Mouse (Mus musculus): ENCODE measurements around the gene Zfp988. TPM values are rescaled to one million over a fixed set of nuclear protein-coding genes. Genes with fewer than 3 reads are reported as not detected.
"Not testable (repeated sequence)": the region's sequence is repeated elsewhere in the genome, so short reads cannot be mapped to it uniquely, and the experiment has no call there.

The Zfp988 gene
- polyA plus RNA-seq (2015; fragmentation: Nextera tagmentation; extraction: Ambion mirVana), result not detected in 2 replicates

DNA sequence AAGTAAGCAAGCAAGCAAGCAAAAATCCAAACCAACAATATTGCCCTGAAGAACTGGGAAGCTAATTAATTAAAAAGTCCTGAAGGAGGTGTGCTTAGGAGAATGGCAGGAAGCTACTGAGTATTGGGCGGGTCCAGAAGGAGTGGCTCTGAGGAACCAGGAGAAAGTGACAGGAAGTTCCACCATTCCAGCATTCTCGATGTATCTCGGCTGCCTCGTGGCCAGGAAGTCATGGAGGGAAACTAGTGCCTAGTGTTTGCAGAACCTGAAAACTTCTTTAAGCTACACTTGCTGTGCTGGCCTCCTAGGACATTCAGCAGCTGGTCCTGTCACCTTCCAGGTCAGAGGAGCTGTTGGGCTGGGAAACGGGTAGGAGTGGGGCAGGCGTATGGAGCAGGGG, at the start of gene Zfp988:
Gene Zfp988 (plus strand): TSS at position 239 of the 400 bp plus-strand sequence.
- ATAC-seq (ENCODE audit: insufficient number of reproducible peaks, insufficient read depth, low FRiP score, low TSS enrichment, low read depth); H3K27me3 ChIP-seq; H3K27ac ChIP-seq; H3K4me2 ChIP-seq; H3K4me3 ChIP-seq; H3K36me3 ChIP-seq; H3K9me3 ChIP-seq; H3K4me1 ChIP-seq; H3K9ac ChIP-seq: not testable (repeated sequence)
- WGBS, result 86% methylated on average over 6 of the region's 6 CpGs

DNA sequence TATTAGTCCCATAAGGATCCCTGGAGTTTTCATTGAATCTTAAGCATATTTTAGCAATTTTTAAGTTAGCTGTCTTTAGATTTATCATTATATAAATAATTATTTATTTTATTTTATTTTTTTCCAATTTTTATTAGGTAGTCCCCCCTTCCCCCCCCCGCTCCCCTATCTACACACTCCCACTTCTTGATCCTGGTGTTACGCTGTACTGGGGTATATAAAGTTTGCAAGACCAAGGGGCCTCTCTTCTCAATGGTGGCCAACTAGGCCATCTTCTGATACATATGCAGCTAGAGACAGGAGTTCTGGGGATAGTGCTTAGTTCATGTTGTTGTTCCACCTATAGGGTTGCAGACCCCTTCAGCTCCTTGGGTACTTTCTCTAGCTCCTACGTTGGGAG, 42.8 kb upstream of the Zfp988 start:
- WGBS, result 81% methylated on average over 2 of the region's 3 CpGs
- not testable (repeated sequence) for H3K4me2 ChIP-seq, H3K27me3 ChIP-seq, H3K9ac ChIP-seq, H3K36me3 ChIP-seq, H3K27ac ChIP-seq, H3K4me3 ChIP-seq, H3K4me1 ChIP-seq
- H3K9me3 ChIP-seq, result peaks cover 20% of the 10 kb centered on the region
- peak; percentile 64; the same call in 1 of the 2 replicates for ATAC-seq (ENCODE audit: insufficient number of reproducible peaks, insufficient read depth, low FRiP score, low TSS enrichment, low read depth)

DNA sequence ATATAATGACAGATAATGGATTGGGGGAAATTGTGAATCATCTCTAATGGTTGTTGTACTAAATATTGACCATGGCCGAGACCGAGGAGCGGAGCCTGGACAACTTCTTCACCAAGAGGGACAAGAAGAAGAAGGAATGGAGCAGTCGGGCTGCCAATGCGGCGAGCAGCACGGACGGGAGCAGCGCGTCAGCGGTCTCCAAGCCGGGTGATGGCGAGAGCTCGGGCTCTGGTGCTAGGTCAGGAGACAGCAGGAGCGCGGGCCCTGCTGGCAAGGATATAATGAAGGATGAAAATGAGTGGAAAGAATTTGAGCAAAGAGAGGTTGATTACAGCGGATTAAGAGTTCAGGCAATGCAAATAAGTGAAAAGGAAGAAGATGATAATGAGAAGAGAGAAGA, 38.2 kb upstream of the Zfp988 start:
- H3K9me3 ChIP-seq, result peaks cover 24% of the 10 kb centered on the region
- not testable (repeated sequence) for H3K27ac ChIP-seq; H3K4me1 ChIP-seq; ATAC-seq (ENCODE audit: insufficient number of reproducible peaks, insufficient read depth, low FRiP score, low TSS enrichment, low read depth); H3K27me3 ChIP-seq; H3K4me3 ChIP-seq; H3K9ac ChIP-seq; H3K36me3 ChIP-seq; H3K4me2 ChIP-seq
- 90% methylated on average over 17 of the region's 17 CpGs for WGBS

DNA sequence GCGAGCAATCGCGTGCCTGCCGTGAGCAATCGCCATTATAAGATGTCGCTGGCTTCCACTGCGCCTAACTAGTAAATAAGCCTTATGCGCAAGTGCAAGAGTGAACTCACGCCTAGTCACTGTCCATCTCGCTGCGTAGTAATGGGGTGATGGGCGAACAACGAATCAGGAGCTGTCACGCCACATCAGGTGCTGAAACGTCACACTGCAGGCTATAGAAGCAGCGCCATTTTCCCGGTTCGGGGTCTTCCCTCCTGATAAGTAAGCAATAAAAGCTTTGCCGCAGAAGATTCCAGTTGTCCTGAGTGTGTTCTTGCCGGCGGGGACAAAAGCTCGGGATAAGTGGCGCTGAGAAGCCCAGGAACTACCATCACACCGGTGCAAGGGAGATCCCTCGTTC, 36.7 kb upstream of the Zfp988 start:
- not testable (repeated sequence) for H3K4me3 ChIP-seq; ATAC-seq (ENCODE audit: insufficient number of reproducible peaks, insufficient read depth, low FRiP score, low TSS enrichment, low read depth); H3K36me3 ChIP-seq; H3K9ac ChIP-seq; H3K27ac ChIP-seq; H3K27me3 ChIP-seq; H3K4me2 ChIP-seq; H3K4me1 ChIP-seq
- 86% methylated on average over 25 of the region's 25 CpGs for WGBS
- peaks cover 24% of the 10 kb centered on the region for H3K9me3 ChIP-seq

DNA sequence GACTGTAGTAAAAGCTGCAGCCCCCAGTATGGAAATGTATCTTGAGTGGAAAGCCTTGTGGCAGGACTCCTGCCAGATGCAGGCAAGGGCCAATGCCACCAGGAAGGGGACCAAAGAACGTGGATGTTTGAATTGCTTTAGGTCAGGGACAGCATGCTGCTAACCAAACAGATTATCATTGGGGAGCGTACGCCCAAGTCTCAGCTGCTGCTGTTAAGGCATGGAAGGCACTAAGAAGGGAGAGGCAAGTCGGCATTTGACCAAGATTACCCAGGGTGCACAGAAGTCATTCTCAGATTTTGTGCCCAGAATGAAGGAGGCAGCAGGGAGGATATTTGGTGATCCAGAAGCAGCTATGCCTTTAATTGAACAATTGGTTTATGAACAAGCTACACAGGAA, 35.4 kb upstream of the Zfp988 start:
- H3K9ac ChIP-seq; H3K4me2 ChIP-seq; H3K27me3 ChIP-seq; H3K36me3 ChIP-seq; H3K4me3 ChIP-seq; H3K27ac ChIP-seq; H3K4me1 ChIP-seq; ATAC-seq (ENCODE audit: insufficient number of reproducible peaks, insufficient read depth, low FRiP score, low TSS enrichment, low read depth): not testable (repeated sequence)
- WGBS, result 81% methylated on average over 4 of the region's 4 CpGs
- peaks cover 26% of the 10 kb centered on the region for H3K9me3 ChIP-seq

DNA sequence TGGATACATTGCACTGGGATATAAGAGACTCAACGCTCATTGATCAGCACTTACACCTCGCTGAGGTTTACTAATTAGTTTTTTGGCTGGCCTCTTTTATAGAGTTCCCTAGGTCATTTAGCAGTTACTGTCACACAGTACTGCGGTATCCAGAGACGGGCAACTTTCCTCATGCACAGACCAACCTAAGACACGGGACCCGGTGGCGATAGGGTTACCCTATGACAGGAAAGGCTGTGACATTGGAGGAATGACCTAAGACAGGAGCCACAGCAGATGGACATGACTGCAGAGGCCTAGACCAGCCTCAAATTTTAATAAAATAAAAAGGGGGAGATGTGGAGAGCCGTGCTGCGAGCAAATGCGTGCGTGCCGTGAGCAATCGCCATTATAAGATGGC, 33.9 kb upstream of the Zfp988 start:
- 88% methylated on average over 13 of the region's 13 CpGs for WGBS
- H3K4me2 ChIP-seq; H3K27ac ChIP-seq; H3K36me3 ChIP-seq; H3K4me3 ChIP-seq; H3K9ac ChIP-seq; ATAC-seq (ENCODE audit: insufficient number of reproducible peaks, insufficient read depth, low FRiP score, low TSS enrichment, low read depth); H3K27me3 ChIP-seq; H3K4me1 ChIP-seq: not testable (repeated sequence)
- H3K9me3 ChIP-seq, result peaks cover 35% of the 10 kb centered on the region

DNA sequence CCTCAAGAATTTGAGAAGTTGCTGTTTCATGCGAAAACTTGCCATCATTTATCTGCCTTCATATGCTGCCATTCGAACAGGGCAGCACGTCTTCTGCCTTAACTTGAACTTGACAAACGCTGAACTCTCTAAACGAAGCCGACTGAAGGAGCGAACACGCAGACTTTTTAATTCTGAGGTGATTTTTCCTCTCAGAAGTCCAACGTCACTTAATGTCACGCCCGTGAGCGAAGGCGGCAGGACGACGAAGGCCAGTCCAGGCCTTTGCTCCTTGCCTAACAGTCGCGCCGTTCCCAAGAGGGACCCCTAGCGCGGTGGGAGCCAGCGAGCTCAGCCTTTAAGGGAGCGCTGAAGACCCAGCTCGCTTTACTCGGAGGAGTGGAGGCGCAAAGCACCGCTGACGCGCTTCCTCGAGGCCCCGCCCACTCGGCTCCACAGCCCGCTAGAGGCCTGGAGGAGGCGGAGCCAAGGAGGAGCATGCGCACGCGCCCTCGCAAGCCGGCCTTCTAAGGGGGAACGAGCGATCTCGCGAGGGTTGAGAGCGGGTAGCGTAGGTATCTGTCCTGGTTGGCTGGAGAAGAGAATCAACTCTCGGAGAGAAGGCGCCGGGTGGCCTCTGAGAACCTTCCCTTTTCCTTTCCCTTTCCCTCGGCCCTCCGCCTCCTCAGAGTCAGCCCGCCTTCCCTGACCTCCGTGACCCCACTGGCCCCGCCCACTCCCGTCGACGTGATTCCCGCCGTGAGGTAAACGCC, 30.3 kb upstream of the Zfp988 start:
- not testable (repeated sequence) for H3K27ac ChIP-seq, H3K27me3 ChIP-seq, H3K36me3 ChIP-seq, H3K9ac ChIP-seq, H3K4me1 ChIP-seq
- peaks cover 19% of the 10 kb centered on the region for H3K9me3 ChIP-seq
- peak; percentile 85 for ATAC-seq (ENCODE audit: insufficient number of reproducible peaks, insufficient read depth, low FRiP score, low TSS enrichment, low read depth)
- peak overlapping the region; percentile 29 for H3K4me3 ChIP-seq
- WGBS, result 35% methylated on average over 58 of the region's 58 CpGs
- peak overlapping the region; percentile 50 for H3K4me2 ChIP-seq

DNA sequence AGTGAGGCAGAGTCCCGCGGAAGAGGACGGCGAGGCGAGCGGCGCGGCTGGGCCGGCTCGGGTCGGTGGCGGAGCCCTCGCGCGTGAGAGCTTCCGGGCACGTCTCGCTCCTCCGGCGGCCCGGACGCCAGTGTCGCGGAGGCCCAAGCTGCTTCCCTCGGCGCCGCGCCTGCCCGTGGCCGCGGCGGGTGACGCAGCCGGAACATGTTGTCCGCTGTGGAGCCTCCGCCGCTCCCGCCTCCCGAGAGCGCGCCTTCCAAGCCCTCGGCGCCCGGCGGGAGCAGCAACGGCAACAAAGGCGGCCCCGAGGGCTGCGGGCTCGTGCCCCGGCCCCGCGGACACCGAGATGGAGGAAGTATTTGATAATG, 29.7 kb upstream of the Zfp988 start:
- 26% methylated on average over 54 of the region's 54 CpGs for WGBS

DNA sequence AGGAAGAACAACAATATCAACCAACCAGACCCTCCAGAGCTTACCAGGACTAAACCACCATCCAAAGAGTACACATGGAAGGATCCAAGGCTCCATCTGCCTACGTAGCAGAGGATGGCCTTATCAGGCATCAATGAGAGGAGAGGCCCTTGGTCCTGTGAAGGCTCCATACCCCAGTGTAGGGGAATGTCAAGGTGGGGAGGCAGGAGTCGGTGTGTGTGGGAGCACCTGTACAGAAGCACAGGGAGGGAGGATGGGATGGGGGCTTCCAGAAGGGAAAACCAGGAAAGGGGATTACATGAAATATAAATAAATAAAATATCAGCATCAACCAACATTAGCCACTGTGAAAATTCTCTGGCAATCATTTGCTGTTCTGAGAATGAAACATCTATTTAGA, 25.1 kb upstream of the Zfp988 start:
- H3K4me3 ChIP-seq; H3K4me1 ChIP-seq; H3K27me3 ChIP-seq; H3K27ac ChIP-seq; H3K4me2 ChIP-seq; H3K9me3 ChIP-seq; H3K9ac ChIP-seq; H3K36me3 ChIP-seq; ATAC-seq (ENCODE audit: insufficient number of reproducible peaks, insufficient read depth, low FRiP score, low TSS enrichment, low read depth): not testable (repeated sequence)
- WGBS, result 80% methylated on average over 2 of the region's 2 CpGs

More for the DNA sequence above, 29.7 kb upstream of the Zfp988 start:
- Histone ChIP-seq H3K4me2 (peak overlapping the region; percentile 50), H3K4me3 (peak overlapping the region; percentile 29), H3K9me3 (peaks cover 17% of the 10 kb centered on the region)
- H3K27me3 ChIP-seq; H3K9ac ChIP-seq; H3K36me3 ChIP-seq; H3K27ac ChIP-seq; H3K4me1 ChIP-seq; ATAC-seq (ENCODE audit: insufficient number of reproducible peaks, insufficient read depth, low FRiP score, low TSS enrichment, low read depth): not testable (repeated sequence)

DNA sequence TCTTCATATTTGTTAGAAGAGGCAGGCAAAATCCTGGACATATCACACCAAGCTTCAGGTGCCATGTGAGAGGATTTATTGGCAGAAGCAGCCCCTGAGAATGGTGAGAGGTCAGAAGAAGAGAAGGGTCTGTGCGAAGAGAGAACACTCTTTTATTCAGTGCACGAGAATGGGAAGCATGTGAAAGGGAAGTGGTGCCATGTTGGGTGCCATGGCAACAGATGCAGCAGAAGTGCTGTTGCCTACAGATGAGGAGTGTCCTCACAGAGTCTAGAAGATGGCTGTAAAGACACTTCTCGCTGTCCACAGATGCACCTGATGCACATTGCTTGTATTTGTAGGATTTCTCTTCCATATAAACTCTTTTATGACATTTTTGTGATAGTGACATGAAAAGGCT, 6.9 kb upstream of the Zfp988 start:
- not testable (repeated sequence) for H3K4me1 ChIP-seq; ATAC-seq (ENCODE audit: insufficient number of reproducible peaks, insufficient read depth, low FRiP score, low TSS enrichment, low read depth); H3K27ac ChIP-seq; H3K9ac ChIP-seq; H3K27me3 ChIP-seq; H3K4me3 ChIP-seq; H3K36me3 ChIP-seq; H3K4me2 ChIP-seq
- 71% methylated on average over 3 of the region's 3 CpGs for WGBS
- H3K9me3 ChIP-seq, result peaks cover 12% of the 10 kb centered on the region; the same call in 1 of the 2 replicates

DNA sequence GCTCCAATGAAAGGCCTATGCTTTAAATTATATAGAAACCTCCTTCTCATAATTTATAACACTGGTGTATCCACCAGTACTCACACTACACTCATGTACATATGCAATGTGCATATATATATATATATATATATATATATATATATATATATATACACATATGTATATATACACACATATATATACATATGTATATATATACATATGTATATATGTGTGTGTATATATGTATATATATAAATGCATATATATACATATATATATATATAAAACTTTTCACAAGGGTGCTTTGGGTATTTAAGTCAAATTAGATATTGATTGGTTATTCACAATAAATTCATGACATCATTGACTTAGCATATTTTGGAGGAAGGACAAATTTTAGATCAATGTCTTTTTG, 3.1 kb upstream of the Zfp988 start:
- H3K4me2 ChIP-seq; H3K4me1 ChIP-seq; H3K27ac ChIP-seq; H3K27me3 ChIP-seq; ATAC-seq (ENCODE audit: insufficient number of reproducible peaks, insufficient read depth, low FRiP score, low TSS enrichment, low read depth); H3K9ac ChIP-seq; H3K36me3 ChIP-seq; H3K4me3 ChIP-seq: not testable (repeated sequence)
- peaks cover 10% of the 10 kb centered on the region for H3K9me3 ChIP-seq

DNA sequence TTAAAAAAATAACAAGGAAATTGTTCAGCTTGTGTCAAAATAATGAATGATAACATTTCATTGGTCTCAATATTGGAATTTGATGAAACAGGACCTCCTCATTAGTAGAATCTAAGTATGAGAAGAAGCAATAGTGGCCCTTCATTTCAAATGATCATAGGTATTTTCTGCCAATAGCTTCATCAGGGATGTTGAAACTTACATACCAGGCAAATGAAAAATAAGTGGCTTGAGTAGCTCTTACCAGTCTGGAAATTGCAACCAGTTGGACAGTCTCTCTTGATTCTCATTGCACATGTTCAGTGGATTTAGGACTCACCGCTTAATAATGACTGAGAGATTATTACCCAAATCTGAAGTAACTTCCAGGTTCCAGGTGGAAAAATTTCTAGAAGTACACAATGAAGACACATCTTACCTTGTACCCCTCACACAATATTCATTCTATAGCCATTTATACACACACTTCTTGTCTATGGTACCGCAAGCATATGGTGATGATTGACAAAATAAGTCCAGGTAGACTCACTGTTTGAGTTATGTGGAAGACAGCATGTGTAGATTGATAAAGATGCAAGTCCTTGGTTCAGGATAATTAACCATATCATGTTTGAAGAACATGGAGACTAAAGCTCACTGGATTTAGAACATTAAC, 29.7 kb downstream of the Zfp988 start:
- not testable (repeated sequence) for H3K36me3 ChIP-seq, H3K27ac ChIP-seq, H3K4me2 ChIP-seq, H3K9ac ChIP-seq, H3K4me3 ChIP-seq, H3K27me3 ChIP-seq, H3K4me1 ChIP-seq
- 86% methylated on average over 2 of the region's 2 CpGs for WGBS
- peak; percentile 80 for ATAC-seq (ENCODE audit: insufficient number of reproducible peaks, insufficient read depth, low FRiP score, low TSS enrichment, low read depth)
- H3K9me3 ChIP-seq, result peaks cover 59% of the 10 kb centered on the region
